Mouse (Mus musculus): ENCODE results near the gene Alyref. TPM values are rescaled to one million over a fixed set of nuclear protein-coding genes. Genes with fewer than 3 reads are reported as not detected.

The Alyref gene
- 65.0 TPM for polyA plus RNA-seq (2015; fragmentation: Illumina TruSeq; extraction: RNeasy Lipid Tissue Mini Kit (QIAGEN cat#74804); ENCODE audit: insufficient read depth, low replicate concordance)

DNA sequence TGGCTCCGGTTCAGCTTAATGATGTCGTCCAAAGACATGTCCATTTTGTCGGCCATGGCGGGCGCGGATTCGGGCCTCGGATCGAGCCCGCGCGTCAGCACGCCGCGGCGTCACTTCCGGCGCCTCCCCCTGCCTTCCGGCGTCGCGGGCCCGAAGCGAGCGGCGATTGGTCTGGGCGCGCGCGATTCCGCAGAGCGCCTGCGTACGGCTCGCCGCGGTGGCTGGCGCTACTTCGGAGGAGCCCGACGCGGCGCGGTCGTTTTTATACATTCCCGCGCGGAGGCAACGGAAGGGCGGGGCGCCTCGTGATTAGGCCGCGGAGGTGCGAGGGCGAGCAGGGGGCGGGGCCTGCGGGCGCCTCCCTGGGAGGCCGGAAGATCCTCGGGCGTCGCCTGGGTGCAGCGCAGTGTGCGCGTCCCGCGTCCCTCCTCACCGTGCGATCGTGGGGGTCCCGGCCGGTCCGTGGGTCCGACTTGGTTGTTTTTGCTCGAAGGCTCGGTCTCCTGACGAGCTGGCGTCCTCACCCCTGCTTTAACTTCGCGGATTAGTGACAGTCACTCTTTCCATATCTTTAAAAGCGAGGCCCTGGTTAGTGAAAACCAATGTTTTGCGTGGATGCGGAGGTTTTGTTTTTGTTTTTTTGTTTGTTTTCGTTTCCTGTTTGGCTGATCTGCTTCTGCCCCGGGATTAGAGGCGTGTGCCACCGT is at the start of gene Alyref, which contains the start of gene Anapc11:
TSS of gene Alyref (minus strand) at position 83 of the 707 bp plus-strand sequence.
TSS of gene Anapc11 (plus strand) at position 139 of the 707 bp plus-strand sequence.

DNA sequence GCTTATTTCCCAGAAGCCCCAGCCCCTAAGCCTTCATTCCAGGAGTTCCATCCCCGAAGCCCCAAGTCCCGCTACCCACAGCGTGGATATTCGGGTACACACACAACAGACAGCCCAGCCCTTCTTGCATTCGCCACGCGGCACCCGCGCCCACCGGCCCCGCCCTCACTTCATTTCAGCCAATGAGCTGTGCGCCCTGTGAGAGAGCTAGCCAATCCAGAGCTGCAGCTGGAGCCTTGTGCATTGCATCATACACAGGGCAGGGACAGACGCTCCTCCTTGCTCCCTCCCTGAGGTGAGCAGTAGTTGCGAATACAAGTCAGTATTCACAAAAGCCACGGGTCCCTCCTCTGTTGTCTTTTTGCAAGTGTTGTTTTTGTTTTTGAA is 45.4 kb upstream of the Alyref start, which contains the start of gene Pycr1:
TSS of gene Pycr1 (minus strand) at position 169 of the 387 bp plus-strand sequence.

DNA sequence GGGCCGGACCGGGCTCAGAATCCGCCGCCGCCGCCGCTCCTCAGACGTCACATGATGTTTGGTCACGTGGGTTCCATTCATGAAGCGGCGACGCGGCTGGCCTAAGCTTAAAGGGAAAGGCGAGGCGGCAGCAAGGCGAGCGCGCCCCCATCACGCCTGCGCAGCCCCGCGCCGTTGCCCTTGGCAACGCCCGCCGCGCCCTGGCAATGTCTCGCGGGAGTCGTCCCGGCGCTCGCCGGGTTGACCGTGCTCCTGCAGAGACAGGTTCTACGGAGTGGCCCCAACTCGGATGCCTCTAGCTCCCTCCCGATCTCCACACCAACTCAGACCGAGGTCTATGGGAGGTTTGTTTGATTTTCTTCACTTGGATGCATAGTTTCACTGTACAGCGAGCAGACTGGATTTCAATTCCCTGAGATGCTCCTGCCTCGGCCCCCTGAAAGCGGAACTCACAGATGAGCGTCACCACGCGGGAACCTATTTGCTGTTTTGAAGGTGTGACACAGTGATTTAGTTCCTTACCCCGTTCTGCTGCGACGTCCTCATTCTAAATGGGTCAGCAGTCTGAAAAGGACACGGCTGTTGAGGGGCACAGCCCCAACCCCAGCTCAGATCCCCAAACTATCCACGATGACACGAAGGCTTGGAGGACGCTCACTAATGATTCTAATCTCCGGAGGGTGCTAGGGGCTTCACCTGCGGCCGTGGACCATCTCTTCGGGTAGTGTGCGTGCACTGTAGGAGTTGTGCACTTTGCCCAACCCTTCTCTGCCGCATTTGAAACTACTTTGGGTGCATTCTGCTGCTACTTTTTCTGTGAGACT is 35.6 kb upstream of the Alyref start, which contains the start of gene Mafg:
TSS of gene Mafg (minus strand) at position 81 of the 824 bp plus-strand sequence.

DNA sequence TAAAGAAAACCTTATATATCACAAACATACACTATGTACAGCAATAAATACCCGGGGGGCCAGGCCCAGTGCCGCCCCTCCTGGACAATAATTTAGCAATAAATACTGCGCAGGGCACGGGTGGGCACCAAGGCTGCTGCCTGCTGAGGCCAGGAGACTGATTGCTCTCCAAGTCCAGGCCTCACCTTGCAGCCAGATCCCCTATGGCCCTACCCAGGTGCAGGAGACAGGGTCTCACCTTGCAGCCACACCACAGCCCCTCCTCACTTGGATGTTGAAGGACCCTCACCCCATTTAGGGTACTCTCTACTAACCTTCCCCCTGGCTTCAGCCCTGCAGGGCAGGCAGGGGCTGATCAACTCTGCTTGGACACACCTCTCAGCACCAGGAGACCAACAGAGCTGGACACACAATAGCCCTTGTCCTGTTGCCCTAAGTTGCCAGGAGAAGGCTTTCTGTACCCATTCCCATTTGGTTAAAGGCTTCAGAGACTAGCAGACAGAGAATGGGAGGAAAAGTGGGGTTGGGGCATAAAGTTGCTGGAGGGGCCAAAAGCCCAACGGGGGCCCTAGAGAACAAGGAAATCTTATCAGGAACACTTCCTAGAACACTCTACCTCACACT is 27.1 kb upstream of the Alyref start, which contains the start of gene Sirt7:
TSS of gene Sirt7 (minus strand) at position 89 of the 624 bp plus-strand sequence.

DNA sequence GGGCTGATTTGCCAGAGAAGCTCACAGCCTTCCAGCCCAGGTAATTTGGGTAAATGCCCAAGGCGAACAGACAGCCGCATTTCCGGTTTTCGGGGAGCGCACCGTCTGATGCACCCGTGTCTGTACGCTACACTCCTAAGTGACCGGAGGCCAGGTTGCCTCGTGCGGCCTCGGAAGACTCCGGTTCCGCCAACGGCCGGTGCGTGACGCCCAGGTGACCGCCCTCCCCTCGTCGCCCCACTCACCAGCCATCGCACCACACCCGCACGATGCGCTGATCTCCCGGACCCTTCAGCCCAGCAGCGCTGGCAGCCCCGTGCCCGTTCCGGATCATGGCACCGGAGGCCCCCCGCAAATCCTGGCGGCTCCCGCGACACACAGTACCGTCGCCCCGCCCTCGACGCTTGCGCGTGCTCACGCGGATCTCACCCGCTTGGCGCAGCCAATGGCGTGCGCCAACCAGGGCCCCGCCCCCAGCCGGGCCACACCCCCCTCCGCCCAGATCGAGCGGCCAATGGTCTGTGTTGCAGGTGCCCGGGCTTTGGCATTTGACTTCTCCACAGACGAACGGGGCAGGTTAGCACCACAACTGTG is 19.5 kb upstream of the Alyref start, which contains the start of gene Pcyt2:
TSS of gene Pcyt2 (minus strand) at position 418 of the 594 bp plus-strand sequence.

DNA sequence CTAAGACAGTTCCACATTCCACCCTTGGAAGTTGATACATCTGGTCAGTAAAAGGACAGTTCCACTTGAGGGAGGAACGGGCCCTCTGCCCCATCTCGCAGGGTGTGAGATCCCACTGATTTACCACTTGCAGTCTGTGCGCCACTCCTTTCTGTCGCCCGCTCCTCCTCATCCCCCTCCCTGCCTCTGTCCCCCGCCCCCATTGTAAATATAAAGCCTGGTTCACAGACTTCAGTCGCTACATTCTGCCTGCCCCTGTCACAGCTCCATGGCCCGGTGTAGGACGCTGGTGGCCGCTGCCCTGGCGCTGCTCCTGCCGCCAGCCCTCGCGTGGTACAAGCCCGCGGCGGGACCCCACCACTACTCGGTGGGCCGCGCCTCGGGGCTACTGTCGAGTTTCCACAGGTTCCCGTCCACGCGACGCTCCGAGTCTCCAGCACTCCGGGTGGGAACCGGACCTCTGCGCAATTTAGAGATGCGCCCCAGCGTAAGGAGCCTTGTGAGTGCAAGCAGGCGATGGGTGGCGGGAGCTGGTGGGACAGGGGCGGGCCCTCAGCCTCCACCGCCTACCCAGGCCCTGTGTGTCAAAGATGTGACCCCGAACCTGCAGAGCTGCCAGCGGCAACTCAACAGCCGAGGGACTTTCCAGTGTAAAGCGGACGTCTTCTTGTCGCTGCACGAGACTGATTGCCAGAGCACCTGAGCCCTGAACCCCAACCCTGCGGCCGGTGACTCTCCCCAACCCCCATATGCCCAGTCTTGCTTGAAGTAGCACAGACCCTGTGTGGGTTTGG is 10.3 kb upstream of the Alyref start, which contains the start of gene Npb:
TSS of gene Npb (plus strand) at position 237 of the 794 bp plus-strand sequence.

DNA sequence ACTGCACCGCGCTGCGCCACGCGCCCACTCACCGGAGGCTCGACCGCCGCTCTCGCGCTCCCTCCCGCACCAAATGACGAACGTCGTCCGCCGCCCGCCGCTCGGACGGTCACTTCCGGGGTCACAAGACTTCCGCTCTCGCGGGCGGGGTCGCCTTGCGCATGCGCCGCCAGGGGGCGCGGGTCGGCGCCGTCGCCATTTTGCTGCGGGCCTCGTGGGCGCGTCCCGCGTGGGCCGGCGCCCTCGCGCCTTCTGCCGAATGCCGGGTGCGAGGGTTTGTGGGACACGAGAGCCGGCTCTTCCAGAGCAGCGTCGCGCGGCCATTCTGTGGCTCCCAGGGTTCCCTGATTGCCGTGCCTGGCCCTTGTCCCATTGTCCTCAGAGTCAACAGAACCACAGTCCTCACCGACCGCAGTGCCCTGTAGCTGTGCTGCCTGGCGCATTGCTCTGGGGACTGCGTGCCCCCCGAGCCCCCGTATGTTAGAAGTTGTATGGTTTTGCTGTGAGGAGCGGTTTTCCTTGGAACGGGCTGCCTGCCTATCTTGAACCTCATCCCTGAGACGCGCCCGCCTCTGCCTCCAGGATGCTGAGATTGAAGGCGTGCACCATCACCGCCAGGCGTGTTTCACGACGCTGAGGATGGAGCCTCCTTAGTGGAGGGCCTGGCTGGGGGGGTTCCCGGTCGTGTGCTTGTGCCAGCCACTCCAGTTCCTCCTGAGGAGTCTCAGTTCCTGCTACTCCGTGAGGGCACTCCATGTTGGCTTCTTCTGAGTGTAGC is 16.5 kb downstream of the Alyref start, which contains the start of gene Arhgdia:
TSS of gene Arhgdia (minus strand) at position 135 of the 778 bp plus-strand sequence.

DNA sequence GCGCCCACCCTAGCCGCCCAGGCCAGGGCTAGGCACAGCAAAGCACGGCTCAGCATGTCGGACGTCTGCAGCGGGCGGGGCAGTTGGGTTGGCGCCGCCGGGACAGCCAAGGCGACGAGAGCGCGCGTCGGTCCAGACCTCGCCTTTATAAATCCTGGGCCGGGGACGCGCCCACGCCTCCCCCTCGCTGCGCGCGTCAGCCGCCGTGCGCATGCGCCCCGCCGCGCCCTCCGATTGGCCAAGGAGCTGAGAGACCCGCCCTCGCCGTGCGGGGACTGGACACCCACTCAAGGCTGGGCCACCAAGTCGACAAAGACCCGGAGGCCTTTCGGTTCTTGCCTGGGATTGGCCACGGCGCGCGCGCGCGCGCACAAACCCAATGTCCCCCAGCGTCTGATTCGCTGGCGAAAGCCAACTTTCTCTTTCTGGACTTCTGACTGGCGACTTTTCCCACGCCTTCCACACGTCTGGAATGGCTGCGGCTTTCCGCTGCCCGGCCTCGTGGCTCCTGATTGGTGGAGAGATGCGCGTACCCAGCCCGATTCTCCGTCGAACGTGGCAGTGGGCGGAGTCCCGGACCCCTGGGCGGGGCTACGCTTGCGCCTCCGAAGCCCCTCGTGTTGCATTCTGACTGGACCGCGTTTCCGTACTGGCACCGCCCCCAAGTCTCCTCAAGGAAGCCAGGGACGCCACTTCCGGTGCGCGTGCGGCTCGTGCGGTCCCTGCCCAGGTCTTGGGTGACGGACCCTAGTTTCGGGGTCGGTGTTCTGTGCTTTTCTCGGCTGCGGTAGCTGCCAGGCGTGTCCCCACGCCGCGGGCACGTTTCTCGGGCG is 25.2 kb downstream of the Alyref start, which contains the start of gene P4hb:
TSS of gene P4hb (minus strand) at position 502 of the 833 bp plus-strand sequence.

DNA sequence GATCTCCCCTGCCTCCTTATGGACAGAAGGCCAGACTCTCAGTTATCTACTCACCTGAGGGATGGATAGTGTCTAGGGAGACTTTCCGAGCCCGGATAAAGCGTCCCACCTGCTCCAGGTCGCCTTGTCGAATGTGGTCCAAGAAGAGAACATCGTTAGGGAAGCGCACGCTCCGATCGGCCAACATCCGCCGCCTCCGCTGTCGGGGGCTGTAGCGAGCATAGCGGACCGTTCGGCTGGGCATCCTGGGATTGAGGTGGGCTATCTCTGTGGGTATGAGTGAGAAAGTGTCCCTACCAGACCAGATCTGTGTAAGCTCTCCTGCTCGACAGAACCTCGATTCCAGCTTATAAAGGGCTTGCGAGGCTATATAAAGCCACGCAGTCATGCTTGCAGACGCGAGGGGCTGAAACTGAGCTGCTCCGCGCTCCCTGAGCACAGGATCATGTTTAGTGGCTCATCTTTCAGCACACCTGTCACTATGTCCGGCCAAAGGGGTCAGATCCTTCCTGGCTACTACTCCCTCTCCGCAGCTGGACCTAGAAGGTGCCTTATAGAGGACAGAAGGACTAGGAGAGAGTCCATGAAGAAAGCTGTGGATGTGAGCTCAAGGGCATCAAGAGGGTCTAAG is 47.2 kb downstream of the Alyref start, which contains the start of gene Ppp1r27:
TSS of gene Ppp1r27 (minus strand) at position 323 of the 631 bp plus-strand sequence.

DNA sequence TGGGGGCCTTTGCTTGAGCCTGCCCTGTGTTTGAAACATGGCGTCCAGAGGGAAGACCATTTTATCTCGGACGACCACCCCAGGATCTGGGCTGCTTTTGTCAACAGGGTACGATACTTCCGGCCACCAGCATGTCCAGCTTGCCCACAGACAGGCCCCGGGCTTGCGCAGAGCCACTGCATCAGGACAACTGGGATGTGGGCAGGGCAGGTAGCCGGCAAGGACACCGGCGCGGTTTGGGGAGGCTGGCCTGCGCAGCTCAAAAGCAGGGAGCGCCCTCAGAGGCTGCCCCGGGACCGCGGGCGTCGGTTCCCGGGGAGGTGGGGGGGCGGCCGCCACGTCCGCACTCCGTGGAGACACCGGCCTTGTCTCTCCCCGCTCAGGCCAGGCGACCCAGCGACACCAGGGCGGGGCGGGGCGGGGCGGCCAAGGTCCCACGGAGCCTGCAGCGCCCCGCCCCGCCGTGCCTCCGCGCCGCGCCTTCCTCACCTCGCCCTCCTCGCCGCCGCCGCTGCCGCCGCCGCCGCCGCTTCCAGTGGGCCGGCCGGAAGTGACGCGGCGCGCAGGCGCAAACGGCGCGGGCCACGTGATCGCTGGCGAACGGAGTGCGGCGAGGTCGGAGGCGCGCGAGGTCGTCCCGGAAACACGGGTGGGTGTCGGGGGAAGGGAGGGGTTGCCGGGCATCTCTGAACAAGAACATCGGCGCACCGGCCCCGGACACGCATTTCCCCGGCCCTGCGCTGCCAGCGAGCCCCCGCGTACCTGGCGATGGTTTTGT is 48.8 kb downstream of the Alyref start, which contains the start of gene Mcrip1:
TSS of gene Mcrip1 (minus strand) at position 560 of the 778 bp plus-strand sequence.

Other genes starting within 250 kb of the Alyref start
- gene Actg1, start 249.8 kb downstream of the Alyref start, polyA plus RNA-seq (2015; fragmentation: Illumina TruSeq; extraction: RNeasy Lipid Tissue Mini Kit (QIAGEN cat#74804); ENCODE audit: insufficient read depth, low replicate concordance): 1,508 TPM
- gene Fscn2, start 236.8 kb downstream of the Alyref start, polyA plus RNA-seq (2015; fragmentation: Illumina TruSeq; extraction: RNeasy Lipid Tissue Mini Kit (QIAGEN cat#74804); ENCODE audit: insufficient read depth, low replicate concordance): not detected
- gene Faap100, start 219.6 kb downstream of the Alyref start, polyA plus RNA-seq (2015; fragmentation: Illumina TruSeq; extraction: RNeasy Lipid Tissue Mini Kit (QIAGEN cat#74804); ENCODE audit: insufficient read depth, low replicate concordance): 1.6 TPM
- gene Nploc4, start 160.7 kb downstream of the Alyref start, polyA plus RNA-seq (2015; fragmentation: Illumina TruSeq; extraction: RNeasy Lipid Tissue Mini Kit (QIAGEN cat#74804); ENCODE audit: insufficient read depth, low replicate concordance): 36.3 TPM
- 2.7 TPM for gene Tspan10, start 155.7 kb downstream of the Alyref start, polyA plus RNA-seq (2015; fragmentation: Illumina TruSeq; extraction: RNeasy Lipid Tissue Mini Kit (QIAGEN cat#74804); ENCODE audit: insufficient read depth, low replicate concordance)
- 0.39 TPM for gene Pde6g, start 144.9 kb downstream of the Alyref start, polyA plus RNA-seq (2015; fragmentation: Illumina TruSeq; extraction: RNeasy Lipid Tissue Mini Kit (QIAGEN cat#74804); ENCODE audit: insufficient read depth, low replicate concordance)
- 4.1 TPM for gene Oxld1, start 140.3 kb downstream of the Alyref start, polyA plus RNA-seq (2015; fragmentation: Illumina TruSeq; extraction: RNeasy Lipid Tissue Mini Kit (QIAGEN cat#74804); ENCODE audit: insufficient read depth, low replicate concordance)
- gene Ccdc137, start 140.2 kb downstream of the Alyref start, polyA plus RNA-seq (2015; fragmentation: Illumina TruSeq; extraction: RNeasy Lipid Tissue Mini Kit (QIAGEN cat#74804); ENCODE audit: insufficient read depth, low replicate concordance): 39.8 TPM
- gene Arl16, start 130.8 kb downstream of the Alyref start, polyA plus RNA-seq (2015; fragmentation: Illumina TruSeq; extraction: RNeasy Lipid Tissue Mini Kit (QIAGEN cat#74804); ENCODE audit: insufficient read depth, low replicate concordance): 23.9 TPM
- 16.3 TPM for gene Mrpl12, start 113.8 kb downstream of the Alyref start, polyA plus RNA-seq (2015; fragmentation: Illumina TruSeq; extraction: RNeasy Lipid Tissue Mini Kit (QIAGEN cat#74804); ENCODE audit: insufficient read depth, low replicate concordance)
- 4.4 TPM for gene Slc25a10, start 106.5 kb downstream of the Alyref start, polyA plus RNA-seq (2015; fragmentation: Illumina TruSeq; extraction: RNeasy Lipid Tissue Mini Kit (QIAGEN cat#74804); ENCODE audit: insufficient read depth, low replicate concordance)
- gene Gcgr, start 67.7 kb downstream of the Alyref start, polyA plus RNA-seq (2015; fragmentation: Illumina TruSeq; extraction: RNeasy Lipid Tissue Mini Kit (QIAGEN cat#74804); ENCODE audit: insufficient read depth, low replicate concordance): not detected
- 25.6 TPM for gene Mcrip1, start 48.6 kb downstream of the Alyref start, polyA plus RNA-seq (2015; fragmentation: Illumina TruSeq; extraction: RNeasy Lipid Tissue Mini Kit (QIAGEN cat#74804); ENCODE audit: insufficient read depth, low replicate concordance)
- not detected for gene Ppp1r27, start 47.2 kb downstream of the Alyref start, polyA plus RNA-seq (2015; fragmentation: Illumina TruSeq; extraction: RNeasy Lipid Tissue Mini Kit (QIAGEN cat#74804); ENCODE audit: insufficient read depth, low replicate concordance)
- 169 TPM for gene P4hb, start 25.1 kb downstream of the Alyref start, polyA plus RNA-seq (2015; fragmentation: Illumina TruSeq; extraction: RNeasy Lipid Tissue Mini Kit (QIAGEN cat#74804); ENCODE audit: insufficient read depth, low replicate concordance)
- 169 TPM for gene Arhgdia, start 16.7 kb downstream of the Alyref start, polyA plus RNA-seq (2015; fragmentation: Illumina TruSeq; extraction: RNeasy Lipid Tissue Mini Kit (QIAGEN cat#74804); ENCODE audit: insufficient read depth, low replicate concordance)
- 30.2 TPM for gene Anapc11, start 56 bp upstream of the Alyref start, polyA plus RNA-seq (2015; fragmentation: Illumina TruSeq; extraction: RNeasy Lipid Tissue Mini Kit (QIAGEN cat#74804); ENCODE audit: insufficient read depth, low replicate concordance)
- gene Npb, start 10.1 kb upstream of the Alyref start, polyA plus RNA-seq (2015; fragmentation: Illumina TruSeq; extraction: RNeasy Lipid Tissue Mini Kit (QIAGEN cat#74804); ENCODE audit: insufficient read depth, low replicate concordance): not detected
- 42.1 TPM for gene Pcyt2, start 19.6 kb upstream of the Alyref start, polyA plus RNA-seq (2015; fragmentation: Illumina TruSeq; extraction: RNeasy Lipid Tissue Mini Kit (QIAGEN cat#74804); ENCODE audit: insufficient read depth, low replicate concordance)
- gene Sirt7, start 26.9 kb upstream of the Alyref start, polyA plus RNA-seq (2015; fragmentation: Illumina TruSeq; extraction: RNeasy Lipid Tissue Mini Kit (QIAGEN cat#74804); ENCODE audit: insufficient read depth, low replicate concordance): 70.1 TPM
- 22.5 TPM for gene Mafg, start 35.2 kb upstream of the Alyref start, polyA plus RNA-seq (2015; fragmentation: Illumina TruSeq; extraction: RNeasy Lipid Tissue Mini Kit (QIAGEN cat#74804); ENCODE audit: insufficient read depth, low replicate concordance)
- 1.8 TPM for gene Pycr1, start 45.4 kb upstream of the Alyref start, polyA plus RNA-seq (2015; fragmentation: Illumina TruSeq; extraction: RNeasy Lipid Tissue Mini Kit (QIAGEN cat#74804); ENCODE audit: insufficient read depth, low replicate concordance)
- gene Myadml2, start 49.8 kb upstream of the Alyref start, polyA plus RNA-seq (2015; fragmentation: Illumina TruSeq; extraction: RNeasy Lipid Tissue Mini Kit (QIAGEN cat#74804); ENCODE audit: insufficient read depth, low replicate concordance): 0.73 TPM
- gene Notum, start 62.8 kb upstream of the Alyref start, polyA plus RNA-seq (2015; fragmentation: Illumina TruSeq; extraction: RNeasy Lipid Tissue Mini Kit (QIAGEN cat#74804); ENCODE audit: insufficient read depth, low replicate concordance): not detected
- 22.3 TPM for gene Aspscr1, start 74.6 kb upstream of the Alyref start, polyA plus RNA-seq (2015; fragmentation: Illumina TruSeq; extraction: RNeasy Lipid Tissue Mini Kit (QIAGEN cat#74804); ENCODE audit: insufficient read depth, low replicate concordance)
- 28.0 TPM for gene Cenpx, start 115.4 kb upstream of the Alyref start, polyA plus RNA-seq (2015; fragmentation: Illumina TruSeq; extraction: RNeasy Lipid Tissue Mini Kit (QIAGEN cat#74804); ENCODE audit: insufficient read depth, low replicate concordance)
- 10.3 TPM for gene Lrrc45, start 115.6 kb upstream of the Alyref start, polyA plus RNA-seq (2015; fragmentation: Illumina TruSeq; extraction: RNeasy Lipid Tissue Mini Kit (QIAGEN cat#74804); ENCODE audit: insufficient read depth, low replicate concordance)
- 1.2 TPM for gene Rac3, start 123.1 kb upstream of the Alyref start, polyA plus RNA-seq (2015; fragmentation: Illumina TruSeq; extraction: RNeasy Lipid Tissue Mini Kit (QIAGEN cat#74804); ENCODE audit: insufficient read depth, low replicate concordance)
- gene Dcxr, start 128.9 kb upstream of the Alyref start, polyA plus RNA-seq (2015; fragmentation: Illumina TruSeq; extraction: RNeasy Lipid Tissue Mini Kit (QIAGEN cat#74804); ENCODE audit: insufficient read depth, low replicate concordance): 7.8 TPM
- 1.7 TPM for gene Cbr2, start 133.7 kb upstream of the Alyref start, polyA plus RNA-seq (2015; fragmentation: Illumina TruSeq; extraction: RNeasy Lipid Tissue Mini Kit (QIAGEN cat#74804); ENCODE audit: insufficient read depth, low replicate concordance)
- gene Hmga1b, start 164.4 kb upstream of the Alyref start, polyA plus RNA-seq (2015; fragmentation: Illumina TruSeq; extraction: RNeasy Lipid Tissue Mini Kit (QIAGEN cat#74804); ENCODE audit: insufficient read depth, low replicate concordance): 0.40 TPM
- gene Rfng, start 185.8 kb upstream of the Alyref start, polyA plus RNA-seq (2015; fragmentation: Illumina TruSeq; extraction: RNeasy Lipid Tissue Mini Kit (QIAGEN cat#74804); ENCODE audit: insufficient read depth, low replicate concordance): 9.5 TPM
- 50.2 TPM for gene Gps1, start 185.9 kb upstream of the Alyref start, polyA plus RNA-seq (2015; fragmentation: Illumina TruSeq; extraction: RNeasy Lipid Tissue Mini Kit (QIAGEN cat#74804); ENCODE audit: insufficient read depth, low replicate concordance)
- 29.3 TPM for gene Dus1l, start 198.0 kb upstream of the Alyref start, polyA plus RNA-seq (2015; fragmentation: Illumina TruSeq; extraction: RNeasy Lipid Tissue Mini Kit (QIAGEN cat#74804); ENCODE audit: insufficient read depth, low replicate concordance)
- 6.7 TPM for gene Fasn, start 226.2 kb upstream of the Alyref start, polyA plus RNA-seq (2015; fragmentation: Illumina TruSeq; extraction: RNeasy Lipid Tissue Mini Kit (QIAGEN cat#74804); ENCODE audit: insufficient read depth, low replicate concordance)

All from spleen, adult 10 weeks (tissue).